Mouse (Mus musculus) testis, adult 2 months (tissue): ENCODE measurements around the gene Mical3.

ENCODE experiments used
- CTCF ChIP-seq: fragments of 200-500 bp; IDR thresholded peaks from 2 replicates; pipeline ENCODE4 v1.5.1; 2012; ENCODE audit warnings: low read depth, mild to moderate bottlenecking, inconsistent platforms, low read length, moderate library complexity; ENCODE audit not compliant: control insufficient read depth, insufficient read depth, insufficient replicate concordance
- POLR2A ChIP-seq: fragments of 200-500 bp; IDR thresholded peaks from 2 replicates; pipeline ENCODE4 v1.6.1; 2012; ENCODE audit warnings: low read depth, mild to moderate bottlenecking, inconsistent platforms, low read length, moderate library complexity; ENCODE audit not compliant: control insufficient read depth

DNA sequence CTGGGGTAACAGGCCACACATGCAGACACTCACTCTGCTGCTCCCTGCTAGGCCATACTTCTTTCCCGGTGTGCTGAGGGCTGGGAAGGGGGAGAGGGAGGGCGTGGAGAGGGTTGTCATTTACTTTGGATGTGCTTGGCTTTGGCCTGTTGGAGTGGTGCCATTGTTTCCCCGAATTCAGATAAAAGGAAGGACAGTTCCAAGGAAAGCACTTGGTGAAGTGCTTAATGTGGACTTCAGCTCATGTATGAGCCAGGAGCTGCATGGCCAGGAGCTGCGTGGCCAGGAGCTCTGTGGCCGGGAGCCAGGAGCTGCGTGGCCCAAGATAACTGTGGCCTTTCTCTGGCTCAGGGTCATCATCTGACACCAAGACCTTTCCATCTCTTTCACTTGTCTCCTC is 40.3 kb upstream of the Mical3 start:
- no peak for TF ChIP-seq CTCF
- no peak for TF ChIP-seq POLR2A
